Mouse (Mus musculus): ENCODE data around the gene Cfap54.

DNA sequence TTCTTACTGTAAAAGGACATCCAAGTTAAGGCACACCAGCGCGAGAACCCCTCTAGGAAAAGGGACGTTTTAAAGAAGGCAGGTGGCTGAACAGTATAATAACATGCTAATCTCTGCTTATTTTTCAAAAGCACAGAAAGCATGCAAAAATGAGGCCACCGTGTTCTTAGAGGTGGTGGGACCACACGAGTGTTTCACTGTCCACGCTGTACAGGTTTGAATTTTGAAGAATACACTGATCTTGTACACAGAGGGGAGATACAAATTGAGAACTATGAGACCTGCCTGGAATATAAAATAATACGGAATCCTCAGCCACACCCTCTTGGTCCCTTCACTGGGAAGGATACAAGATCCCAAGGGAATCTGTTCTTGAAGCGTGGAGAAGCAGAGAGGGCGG, 82.9 kb downstream of the Cfap54 start:
- TF ChIP-seq CTCF (IDR thresholded peaks at IDR 0.05; ENCODE audit: low read depth) (no peak), EP300 (optimal IDR thresholded peaks at IDR 0.05) (no peak)

All from stomach, postnatal 0 days (tissue).